Mouse (Mus musculus) c-Kit-positive CD71-negative TER-119-negative erythroid progenitor cells, embryonic 14.5 days (primary cell): ENCODE data around the gene Prdm1.

Source experiments
- DNase-seq: peaks from one replicate; pipeline ENCODE4 v3.0.0-alpha.2; 2013; ENCODE audit warnings: low read depth

The Prdm1 gene

DNA sequence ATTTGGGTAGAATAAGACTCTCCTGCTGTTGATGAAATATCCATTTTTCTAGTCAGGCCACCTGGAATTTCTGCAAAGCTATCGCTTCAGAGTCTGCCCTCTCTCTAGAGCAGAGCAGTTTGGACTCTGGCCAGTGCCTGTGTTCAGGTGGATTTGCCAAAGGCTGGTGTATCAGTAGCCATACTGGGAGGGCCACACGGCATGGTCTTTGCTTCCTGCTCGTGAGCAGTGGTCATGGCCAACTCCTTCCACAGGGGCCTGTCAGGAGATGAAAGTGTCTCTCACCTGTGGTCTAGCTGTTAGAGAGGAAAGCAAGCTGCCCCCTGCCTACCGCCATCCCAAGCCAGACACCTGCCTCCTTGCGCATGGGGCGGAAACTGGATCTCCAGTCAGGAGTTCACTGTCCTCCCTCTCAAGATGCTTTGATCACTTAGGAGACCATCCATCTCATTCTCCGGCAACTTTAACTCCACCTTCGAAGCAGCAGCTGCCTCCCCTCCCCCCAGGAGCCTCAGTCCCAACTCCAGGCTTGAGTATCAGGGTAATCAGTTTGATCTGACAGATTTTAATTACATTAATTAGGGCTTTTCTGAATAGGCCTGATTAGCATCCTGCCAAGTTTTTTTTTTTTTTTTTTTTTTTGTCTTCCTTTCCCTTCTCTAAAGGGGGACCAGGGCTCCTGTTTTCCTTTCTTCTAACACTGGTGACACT, 35.3 kb downstream of the Prdm1 start:
- DNase-seq, result no peak

DNA sequence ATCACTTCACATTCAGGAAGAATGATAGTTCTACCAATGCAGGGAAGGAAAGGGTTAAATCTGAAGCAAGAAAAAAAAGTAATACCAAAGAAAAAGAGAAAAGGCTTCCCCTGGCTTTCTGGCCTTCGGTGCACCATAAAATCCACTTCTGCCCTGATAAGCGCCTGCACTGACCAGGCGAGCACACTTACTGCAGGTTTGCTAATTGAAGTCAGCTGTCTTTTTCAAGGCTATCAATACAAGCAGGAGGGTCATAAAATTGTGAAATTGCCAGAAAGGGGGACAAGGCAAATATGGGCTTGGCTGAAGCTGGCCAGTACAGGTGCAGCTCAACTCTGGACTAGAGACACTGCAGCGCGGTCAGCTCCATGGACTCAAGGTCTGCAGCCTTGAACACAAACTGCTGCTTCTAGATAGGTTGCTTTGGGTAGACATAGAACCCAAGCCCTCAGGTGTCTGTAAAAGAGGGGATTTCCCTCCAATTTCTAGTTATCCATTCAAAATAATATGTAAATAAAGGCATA, 37.3 kb downstream of the Prdm1 start:
- DNase-seq, result no peak

DNA sequence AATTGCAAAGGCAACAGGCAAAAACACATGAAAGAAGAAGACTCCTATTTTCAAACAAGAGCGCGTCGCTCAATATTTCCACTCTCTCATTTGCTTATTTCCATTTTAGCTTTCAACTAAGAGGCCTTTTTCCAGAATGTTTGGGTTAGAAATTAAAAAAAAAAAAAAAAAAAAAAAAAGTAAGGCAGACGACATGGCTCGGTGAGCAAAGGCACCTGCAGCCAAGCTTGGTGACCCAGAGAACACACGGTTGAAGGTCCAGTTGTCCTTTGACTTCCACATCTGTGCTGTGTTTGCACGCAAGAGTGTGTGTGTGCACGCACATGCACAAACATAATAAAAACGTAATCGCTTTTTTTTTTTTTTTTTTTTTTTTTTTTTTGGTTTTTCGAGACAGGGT, 41.2 kb downstream of the Prdm1 start:
- DNase-seq, result no peak

DNA sequence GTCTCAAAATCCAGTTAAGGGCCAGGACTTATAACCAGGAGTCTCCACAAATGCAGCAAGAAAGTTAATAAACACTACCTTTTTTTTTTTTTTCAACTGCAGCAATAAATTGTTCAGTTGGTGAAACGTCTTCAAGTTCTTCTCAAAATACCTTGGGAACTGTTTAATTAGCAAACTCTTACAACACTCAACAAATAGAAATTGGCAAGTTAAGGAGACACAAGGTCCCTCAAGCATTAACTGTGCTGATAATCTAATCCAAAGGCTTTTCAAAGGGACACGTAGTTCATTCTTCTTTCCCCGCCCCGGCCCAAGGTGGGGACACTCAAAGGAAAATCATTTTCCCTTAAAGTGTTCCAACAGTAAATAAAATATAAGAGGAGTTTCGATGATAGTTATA, 44.2 kb downstream of the Prdm1 start:
- DNase-seq, result no peak

- DNase-seq, result no peak
Measured at GRCm38 (mm10) chr10:44483116-44483515, 45.2 kb downstream of the Prdm1 start.

- DNase-seq, result no peak
Measured at GRCm38 (mm10) chr10:44481379-44481778, 46.9 kb downstream of the Prdm1 start.

GRCm38 (mm10) chr10:44479286-44479685, 49.0 kb downstream of the Prdm1 start:
- no peak for DNase-seq

DNA sequence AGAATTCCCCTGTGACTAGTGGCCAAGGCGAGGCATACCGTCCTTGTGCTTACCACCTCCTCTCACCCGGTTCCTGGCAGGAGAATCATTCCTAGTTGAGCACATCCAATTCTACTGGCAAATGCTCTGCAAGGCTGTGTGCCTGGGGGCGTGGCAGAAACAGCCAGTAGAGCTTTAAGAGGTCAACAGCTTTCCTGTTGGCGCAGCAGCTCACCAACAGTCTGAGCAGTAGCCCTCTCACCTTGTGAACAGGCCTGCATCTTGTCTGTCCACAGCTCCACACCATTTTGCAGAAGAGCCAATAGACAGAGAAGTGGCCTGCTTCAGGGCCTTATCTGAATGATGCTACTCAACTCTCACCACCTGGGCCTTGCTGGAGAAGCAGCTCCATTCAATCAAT, 50.2 kb downstream of the Prdm1 start:
- no peak for DNase-seq

- DNase-seq, result no peak
Measured at GRCm38 (mm10) chr10:44477240-44477639, 51.1 kb downstream of the Prdm1 start.

GRCm38 (mm10) chr10:44476523-44476922, 51.8 kb downstream of the Prdm1 start:
- DNase-seq, result no peak

- no peak for DNase-seq
Measured at GRCm38 (mm10) chr10:44475376-44475775, 52.9 kb downstream of the Prdm1 start.

DNA sequence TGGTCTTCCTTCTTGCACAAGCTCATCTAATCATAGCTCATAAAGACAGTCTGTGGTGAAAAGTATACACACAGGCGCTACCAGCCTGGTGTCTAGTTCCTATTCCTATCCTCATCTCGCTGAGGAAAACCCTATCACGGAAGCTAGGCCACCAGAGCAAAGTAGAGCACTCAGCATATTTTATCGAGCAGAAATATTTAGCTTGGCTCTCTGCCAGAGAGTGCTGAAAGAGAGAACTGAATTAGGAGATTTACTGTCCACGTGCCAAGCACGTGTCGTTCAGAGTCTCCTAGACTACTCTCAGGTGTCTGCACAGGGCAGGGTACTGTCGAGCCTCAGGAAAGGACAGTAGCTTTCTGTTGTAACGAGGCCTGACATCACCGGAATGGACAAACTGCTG, 54.0 kb downstream of the Prdm1 start:
- no peak for DNase-seq

DNA sequence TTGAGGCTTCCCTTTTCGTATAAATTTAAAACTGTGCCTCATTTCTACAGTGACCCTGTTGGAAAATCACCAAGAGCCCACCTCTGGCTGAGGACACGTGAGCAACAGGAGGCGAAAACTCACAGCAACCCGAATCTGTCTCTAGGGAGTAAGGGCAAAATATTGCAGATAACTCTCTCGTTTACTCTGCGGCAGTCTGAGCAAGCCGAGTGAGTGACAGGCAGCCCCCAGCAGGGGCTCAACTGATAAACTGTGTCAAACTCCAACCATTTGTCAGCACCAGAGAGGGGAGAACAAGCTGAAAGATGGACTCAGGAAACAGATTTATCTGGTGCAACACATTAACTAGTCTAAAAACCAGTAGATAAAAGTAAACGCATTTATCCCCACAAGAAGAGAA, 62.7 kb downstream of the Prdm1 start:
- no peak for DNase-seq

DNA sequence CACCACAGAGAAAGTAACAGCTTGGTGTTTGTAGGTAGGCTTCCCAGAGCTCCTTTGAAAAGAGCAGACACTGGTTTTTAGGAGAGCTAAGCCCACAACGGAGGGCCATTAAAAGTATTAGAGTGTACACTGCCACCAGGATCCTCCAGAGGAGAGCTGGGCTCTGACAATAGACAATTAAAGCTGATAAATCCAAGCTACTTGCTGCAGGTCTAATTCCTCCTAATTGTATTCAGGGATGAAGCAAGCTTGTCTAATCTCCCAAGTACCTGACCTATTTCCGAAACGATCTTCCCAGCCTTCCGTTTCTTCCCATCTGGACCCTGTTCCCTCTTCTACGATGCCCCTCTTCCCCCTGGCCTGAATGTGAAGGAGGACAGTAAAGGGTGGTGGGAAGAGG, 63.7 kb downstream of the Prdm1 start:
- DNase-seq, result no peak

GRCm38 (mm10) chr10:44463856-44464255, 64.4 kb downstream of the Prdm1 start:
- DNase-seq, result no peak

DNA sequence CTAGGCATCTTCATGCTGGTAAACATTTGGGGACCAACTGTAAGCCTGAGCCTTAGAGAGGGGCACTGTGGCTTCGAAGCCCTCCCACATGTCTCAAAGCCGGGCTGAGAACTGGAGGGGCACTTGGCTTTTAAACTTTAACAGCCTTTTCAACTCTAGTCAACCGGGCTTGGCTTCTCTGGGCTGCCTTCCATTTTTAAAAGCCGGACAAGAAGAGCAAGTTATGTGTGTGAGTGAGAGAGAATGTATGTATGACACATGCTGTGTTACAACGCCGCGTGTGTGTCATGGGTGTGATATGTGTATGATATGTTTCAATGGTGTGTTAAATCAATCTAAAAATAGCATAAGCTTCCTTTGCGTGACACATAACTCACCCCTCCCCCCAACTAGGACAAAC, 66.0 kb downstream of the Prdm1 start:
- no peak for DNase-seq

- no peak for DNase-seq
Measured at GRCm38 (mm10) chr10:44461063-44461462, 67.2 kb downstream of the Prdm1 start.

GRCm38 (mm10) chr10:44460095-44460810, 68.0 kb downstream of the Prdm1 start:
- no peak for DNase-seq

GRCm38 (mm10) chr10:44459321-44460000, 68.8 kb downstream of the Prdm1 start:
- DNase-seq, result no peak

DNA sequence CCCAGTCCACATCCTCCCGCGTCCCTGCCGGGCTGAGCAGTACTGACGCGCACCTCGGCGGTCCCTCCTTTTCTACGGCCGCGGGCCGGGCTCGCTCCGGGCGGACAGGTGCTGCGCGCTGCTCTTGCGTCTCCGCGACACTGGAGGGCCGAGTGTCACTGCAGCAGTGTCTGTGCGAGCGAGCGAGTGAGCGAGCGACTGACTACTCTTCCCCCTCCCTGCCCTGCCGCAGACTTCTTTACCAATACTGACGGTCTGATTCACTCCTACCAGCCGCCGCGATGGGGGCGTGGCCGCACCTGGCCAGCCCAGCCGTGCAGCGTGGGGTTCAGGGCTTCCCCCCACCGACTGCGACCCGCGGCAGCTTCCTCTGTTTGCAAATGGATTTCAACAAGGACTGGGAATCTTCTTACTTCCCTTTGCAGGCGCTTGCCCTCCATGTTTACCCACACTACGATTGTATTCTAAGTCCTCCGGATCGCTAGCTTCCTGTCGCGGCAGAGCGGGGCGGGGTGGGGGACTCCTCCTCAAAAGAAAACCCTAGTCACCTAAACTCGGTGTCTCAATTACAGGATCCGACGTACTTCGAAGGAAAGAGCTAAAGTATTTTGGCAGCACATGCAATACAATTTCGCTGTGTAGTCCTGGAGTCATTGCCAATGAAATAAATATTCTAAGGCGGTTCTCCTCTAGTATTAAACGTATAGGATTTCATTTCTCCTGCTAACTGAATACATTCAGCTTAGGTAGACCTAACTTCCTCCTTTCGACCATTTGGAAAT, 69.6 kb downstream of the Prdm1 start:
- DNase-seq, result peak; percentile 80

GRCm38 (mm10) chr10:44457791-44458533, 70.3 kb downstream of the Prdm1 start:
- DNase-seq, result no peak
